Mouse (Mus musculus): ENCODE data around the gene Atp5s.

The Atp5s gene

DNA sequence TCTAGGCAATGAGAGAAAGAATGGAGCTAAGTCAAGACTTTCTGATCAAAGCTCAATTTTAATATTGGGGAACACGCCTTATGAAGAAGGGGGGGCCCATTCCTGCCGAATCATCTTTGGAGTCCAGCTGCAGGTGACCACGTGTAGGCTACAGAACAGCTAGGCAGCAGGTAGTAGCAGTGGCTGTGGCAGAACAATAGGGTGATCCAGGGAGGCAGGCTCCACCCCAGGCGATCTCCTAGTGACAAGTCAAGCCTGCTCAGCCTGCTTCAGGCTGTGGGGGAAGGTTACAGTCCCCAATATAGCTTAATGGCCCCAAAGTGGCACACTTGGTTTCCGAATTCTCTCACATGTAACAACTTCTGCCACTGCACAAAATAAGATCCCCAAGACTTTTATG lies 7.5 kb downstream of the Atp5s start:
- DNase-seq (ENCODE audit: low read depth, low spot score), result no peak

DNA sequence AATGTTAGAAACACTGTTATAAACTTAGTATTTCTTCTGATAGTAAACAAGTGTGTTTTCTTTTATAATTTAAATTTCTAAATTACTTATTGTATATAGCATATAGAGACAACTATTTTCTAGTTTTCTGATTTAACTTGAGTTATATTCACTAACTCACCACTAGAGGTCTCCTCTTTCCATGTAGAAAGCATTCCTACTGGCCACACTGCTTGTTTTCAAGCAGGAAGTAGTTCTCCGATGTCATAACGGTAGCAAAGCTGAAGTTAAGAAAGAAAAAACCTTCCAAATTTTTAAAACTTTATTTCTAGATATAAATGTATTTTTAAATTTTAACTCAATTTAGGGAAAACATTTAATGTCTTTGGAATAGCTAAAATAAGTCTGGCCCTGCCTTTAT lies 8.8 kb downstream of the Atp5s start:
- DNase-seq (ENCODE audit: low read depth, low spot score), result no peak

DNA sequence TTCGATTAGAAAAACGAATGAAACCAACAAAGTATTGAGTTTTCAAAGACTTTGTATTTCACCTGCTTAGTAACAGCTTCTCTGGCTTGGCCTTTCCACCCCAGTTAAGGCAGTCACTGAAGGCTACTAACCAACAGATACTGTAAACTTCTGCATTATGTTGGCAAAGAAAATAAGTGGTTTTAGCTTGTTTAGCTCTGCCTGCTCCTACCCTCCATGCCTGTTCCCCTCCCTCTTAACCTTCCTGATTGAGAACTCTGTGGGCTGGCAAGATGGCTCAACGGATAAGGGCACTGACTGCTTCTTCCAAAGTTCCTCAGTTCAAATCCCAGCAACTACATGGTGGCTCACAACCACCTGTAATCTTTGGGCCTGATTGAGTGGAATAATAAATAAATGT lies 9.2 kb downstream of the Atp5s start:
- no peak for DNase-seq (ENCODE audit: low read depth, low spot score)

DNA sequence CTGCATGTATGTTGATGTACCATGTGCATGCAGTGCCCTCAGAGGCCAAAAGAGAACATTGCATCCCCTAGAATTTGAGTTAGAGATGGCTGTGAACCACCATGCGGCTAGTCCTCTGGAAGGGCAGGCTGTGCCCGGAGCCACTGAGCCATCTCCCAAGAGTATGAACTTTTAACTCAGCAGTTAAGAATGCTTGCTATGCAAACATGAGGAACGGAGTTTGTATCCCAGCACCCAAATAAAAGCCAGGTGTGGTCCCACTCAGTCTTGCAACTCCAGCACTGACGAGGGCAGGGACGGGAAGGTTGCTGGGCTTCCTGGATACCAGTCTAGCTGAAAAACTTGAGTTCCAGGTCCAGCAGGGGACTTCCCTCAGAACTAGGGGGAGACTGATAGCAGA lies 17.2 kb downstream of the Atp5s start:
- DNase-seq (ENCODE audit: low read depth, low spot score), result no peak

DNA sequence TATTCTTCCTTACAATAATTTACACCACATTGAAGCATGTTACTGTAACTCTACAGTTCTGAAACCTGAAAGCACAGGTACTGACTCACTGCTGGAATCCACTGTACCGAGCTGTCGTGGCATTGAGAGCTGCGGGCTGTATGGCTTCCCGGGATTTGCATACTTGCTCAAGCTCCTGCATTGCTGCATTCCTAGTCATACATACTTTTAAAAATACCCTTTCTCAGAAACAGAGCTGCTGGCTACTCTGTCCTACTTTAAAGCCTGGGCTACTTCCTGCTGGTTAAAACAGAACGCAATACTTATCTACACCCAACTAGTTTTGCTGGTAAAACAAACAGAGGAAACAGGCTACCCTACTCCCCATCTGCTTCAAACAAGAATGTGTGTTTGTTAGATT lies 19.4 kb downstream of the Atp5s start:
- DNase-seq (ENCODE audit: low read depth, low spot score), result no peak

DNA sequence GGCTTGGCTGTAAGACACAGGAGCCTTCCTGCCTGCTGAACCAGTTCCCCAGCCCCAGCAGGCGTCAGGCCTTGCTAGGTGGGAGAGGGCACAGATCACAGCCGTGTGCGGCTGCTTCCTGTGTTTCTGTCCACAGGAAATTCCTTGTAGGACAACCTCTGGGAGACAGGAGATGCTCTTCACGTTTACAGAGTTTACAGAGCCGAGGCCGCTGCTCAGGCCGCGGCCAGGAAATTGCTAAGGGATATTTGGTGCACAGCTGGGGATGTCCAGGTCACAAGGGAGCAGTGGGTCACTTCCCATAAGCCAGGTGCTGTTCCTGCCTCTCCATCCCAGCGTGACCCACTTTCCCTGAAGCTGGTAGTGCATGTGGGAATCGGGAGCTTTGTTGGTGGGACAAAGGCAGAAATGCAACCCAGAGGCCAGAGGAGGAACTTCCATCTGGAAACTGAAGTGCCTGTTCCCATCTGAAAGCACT lies 27.2 kb downstream of the Atp5s start:
- DNase-seq (ENCODE audit: low read depth, low spot score), result no peak

DNA sequence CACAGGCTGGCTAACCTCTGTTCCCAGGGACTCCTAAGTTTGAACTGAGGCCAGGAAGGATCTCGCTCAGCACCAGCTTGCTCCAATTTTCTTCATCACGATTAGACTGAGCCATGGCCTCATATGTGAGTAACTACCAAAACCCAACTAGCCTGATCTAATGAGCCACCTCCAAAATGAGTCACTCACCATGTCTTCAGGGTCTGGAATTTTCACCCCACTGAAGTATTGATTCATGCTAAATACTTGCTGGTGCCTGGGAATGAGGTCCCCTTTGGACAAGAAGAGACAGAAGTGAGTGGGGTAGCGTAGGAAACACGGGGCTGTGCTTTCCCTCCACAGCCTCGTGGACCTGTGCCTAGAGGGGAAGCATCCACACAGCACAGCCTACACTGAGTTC lies 29.2 kb downstream of the Atp5s start:
- DNase-seq (ENCODE audit: low read depth, low spot score), result no peak

DNA sequence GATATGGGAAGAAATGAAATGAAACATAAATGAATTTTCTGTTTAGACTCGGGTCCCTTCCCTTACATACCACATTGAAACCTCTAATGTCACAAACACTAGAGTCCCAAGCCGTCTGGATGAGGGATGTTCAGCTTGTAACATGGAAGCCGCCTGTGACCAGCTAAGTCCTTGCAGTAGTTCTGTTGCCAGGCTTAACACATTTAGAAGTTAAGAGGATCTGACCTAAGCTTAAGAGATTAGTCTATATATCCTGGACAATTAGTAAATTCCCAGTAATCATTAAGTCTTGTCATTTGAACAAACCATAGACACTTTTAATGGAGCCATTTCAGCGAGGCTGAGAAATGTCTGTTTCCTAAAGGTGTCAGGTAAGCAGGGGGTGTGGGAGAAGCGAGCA lies 31.3 kb downstream of the Atp5s start:
- DNase-seq (ENCODE audit: low read depth, low spot score), result no peak

DNA sequence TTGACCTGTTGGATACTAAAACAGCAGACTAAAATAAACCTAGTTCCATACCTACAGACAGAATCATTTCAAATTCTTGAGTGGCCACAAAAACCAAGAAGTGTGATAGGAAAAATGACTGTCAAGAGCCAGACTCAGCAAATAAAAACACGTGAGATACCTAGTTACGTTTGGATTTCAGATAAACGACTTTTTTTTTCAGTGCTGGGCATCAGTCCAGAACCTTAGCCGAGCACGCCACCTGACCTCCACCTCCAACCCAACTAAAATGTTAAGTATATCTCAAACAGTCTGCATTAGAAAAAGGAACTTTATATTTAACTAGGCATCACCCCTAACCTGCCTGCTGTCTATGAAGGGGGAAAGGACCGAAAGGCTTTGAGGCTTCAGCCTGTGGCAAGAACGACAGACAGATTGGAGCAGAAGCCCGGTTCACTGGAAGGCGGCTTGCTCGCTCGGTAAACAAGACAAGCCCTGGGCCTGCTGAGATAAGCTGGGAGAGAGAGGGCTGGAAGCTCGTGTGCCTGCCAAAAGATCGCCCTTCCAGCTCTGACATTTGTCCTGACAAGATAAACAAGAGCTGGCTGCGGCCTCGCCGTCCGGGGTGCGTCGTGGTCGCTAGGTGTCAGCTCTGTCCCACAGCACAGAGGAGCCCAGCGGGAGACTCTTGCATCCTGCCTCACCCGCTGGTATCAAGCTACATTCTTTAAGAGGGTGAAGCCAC lies 32.8 kb downstream of the Atp5s start:
- no peak for DNase-seq (ENCODE audit: low read depth, low spot score)

DNA sequence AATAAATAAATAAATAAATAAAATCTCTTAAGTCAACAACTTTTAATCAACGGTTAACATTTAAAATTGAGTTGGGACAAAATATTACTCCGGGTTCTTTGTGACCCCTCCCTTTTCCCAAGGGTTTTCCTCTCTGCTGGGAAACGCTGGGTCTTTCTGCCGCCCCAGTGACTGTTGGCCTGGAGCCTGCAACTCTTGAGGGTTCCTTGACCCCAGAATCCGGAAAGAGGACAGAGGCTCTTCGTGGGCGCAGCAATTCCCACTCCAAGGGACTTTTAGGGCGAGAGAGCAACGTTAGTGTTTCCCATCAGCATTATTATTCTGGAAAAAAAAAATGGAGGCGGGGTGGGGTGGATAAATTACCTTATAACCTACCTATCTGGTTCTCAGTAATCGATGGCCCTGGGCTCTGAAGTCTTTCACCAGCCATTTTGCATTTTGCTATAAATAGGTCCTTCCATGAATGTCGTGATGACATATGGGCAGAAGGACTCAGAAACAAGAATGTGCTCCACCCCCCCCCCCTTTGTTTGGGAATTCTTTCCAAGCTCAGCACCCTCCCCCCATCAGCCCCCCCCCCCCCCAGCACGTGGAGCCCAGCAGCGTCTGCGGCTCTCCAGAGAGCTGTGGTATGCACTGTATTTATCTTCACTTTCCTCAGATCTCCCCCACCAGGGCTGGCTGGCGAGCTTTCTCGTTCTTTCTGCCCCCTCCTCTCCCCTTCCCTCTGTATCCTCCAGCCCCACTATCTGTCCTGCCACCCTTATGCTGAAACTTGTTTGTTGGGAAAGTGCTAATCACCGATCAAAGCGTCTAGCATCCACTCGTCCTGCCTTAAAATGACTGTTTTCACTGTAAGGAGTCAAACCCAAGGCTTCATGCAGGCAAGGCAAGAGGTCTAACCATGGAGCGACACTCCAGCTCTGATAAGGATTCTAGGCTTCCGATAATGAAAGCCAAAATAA lies 33.8 kb downstream of the Atp5s start:
- DNase-seq (ENCODE audit: low read depth, low spot score), result no peak

DNA sequence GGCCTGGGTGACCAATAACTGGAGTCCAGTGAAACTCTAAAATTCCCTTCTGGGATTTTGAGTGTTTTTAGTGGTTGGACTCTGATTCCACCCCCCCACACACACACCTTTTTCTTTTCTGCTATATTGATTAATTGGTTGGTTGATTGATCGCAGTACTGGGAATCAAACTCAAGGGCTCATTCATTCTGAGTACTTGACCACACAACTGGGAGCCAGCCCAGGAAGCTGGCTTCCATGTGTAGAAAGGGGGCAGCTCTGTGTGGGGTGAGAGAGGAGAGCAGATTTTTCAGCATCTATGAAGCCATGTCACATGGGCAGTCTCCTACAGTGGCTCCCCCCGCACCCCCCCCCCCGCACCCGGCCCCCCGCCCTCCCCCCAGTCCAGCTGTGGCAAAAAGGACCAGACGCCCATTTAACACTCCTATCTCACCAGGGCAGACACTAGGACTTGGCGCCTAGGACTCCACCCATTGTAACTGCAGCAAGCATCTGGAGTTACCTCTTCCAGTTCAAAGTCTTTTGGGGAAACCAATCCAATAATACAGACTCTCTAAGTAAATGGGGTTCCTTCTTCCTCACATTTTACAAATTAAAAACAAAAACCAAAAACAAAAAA lies 34.6 kb downstream of the Atp5s start:
- DNase-seq (ENCODE audit: low read depth, low spot score), result no peak

DNA sequence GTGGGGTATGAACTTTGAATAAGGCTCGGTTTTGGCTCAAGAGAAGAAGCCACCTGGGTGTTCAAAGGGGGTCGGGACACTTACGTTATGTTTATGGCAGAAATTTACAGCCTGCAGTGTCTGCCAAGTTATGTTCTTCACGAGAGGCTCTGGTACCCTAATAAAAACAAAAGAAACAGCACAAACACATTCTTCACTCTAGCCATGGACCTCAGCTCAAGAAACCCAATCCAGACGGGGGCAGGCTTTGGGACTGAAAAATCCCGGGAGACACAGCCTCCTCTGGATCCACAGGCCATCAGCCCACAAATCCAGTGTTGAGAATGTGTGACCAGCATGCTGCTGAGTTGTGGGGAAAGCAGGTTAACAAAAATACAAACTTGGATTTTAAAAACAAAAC lies 35.3 kb downstream of the Atp5s start:
- DNase-seq (ENCODE audit: low read depth, low spot score), result no peak

DNA sequence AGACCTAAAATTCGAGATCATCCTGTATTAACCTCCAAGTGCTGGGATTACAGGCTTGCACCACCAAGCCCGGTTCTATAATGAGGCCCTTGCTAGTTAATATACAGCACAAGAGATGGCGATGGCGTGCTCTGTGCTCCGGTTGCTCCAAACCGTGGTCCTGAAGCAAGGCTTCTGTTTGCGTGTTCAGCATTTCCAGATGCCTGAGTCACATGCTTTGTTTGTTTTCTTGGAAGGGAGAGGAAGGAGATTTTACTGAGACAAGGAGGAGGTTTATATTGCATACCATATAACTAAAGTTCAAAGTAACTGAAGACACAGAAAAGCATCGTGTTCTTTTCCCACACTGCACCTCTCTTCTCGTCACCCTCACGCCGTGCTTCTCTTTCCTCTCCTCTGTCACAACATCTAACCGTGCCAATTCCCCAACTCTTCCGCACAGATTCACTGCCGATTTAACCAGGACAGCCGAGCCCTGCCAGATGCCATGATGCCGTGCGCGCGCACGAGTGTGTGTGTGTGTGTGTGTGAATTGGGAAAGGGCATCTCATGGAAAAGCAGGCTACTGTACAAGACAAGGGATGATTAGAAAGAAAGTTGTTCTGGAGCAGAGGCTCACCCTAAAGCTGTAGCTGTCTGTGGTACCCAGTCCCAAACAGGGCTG lies 36.1 kb downstream of the Atp5s start:
- no peak for DNase-seq (ENCODE audit: low read depth, low spot score)

DNA sequence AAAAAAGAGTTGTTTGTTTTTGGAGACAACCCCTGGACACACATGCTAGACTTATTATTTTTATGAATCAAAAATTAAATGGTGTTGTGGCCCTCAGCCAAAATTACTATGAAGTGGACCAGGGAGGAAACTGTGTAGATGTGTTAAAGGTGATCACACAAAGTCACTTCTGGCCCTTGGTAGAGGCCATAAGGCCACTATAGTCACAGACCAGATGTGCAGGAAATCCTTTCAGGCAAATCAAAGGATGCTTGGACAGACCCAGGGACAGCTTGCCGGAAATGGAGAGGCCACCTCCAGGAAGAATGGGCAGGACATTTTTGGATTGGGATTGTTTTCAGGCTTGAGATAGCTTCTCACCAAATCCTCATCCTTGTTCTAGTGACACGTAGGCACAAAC lies 36.9 kb downstream of the Atp5s start:
- no peak for DNase-seq (ENCODE audit: low read depth, low spot score)

DNA sequence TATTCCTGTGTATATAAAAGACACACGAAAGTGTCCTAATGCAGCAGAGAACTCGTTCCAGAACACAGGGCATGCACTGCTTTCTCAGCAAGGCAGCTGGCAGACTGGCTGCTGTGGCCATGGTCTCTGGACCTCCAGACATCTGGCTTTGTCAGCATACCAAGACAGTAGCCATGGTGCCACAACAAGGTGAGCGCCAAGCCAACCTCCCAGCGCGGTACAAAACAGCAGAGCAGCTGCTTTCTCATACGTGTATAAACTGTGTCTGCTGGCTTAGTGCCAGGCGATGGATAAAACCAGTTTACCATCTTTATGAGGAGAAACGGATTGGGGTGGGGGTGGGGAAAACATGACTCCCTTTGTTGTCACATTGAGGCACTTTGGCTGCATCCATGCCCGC lies 40.8 kb downstream of the Atp5s start:
- no peak for DNase-seq (ENCODE audit: low read depth, low spot score)

DNA sequence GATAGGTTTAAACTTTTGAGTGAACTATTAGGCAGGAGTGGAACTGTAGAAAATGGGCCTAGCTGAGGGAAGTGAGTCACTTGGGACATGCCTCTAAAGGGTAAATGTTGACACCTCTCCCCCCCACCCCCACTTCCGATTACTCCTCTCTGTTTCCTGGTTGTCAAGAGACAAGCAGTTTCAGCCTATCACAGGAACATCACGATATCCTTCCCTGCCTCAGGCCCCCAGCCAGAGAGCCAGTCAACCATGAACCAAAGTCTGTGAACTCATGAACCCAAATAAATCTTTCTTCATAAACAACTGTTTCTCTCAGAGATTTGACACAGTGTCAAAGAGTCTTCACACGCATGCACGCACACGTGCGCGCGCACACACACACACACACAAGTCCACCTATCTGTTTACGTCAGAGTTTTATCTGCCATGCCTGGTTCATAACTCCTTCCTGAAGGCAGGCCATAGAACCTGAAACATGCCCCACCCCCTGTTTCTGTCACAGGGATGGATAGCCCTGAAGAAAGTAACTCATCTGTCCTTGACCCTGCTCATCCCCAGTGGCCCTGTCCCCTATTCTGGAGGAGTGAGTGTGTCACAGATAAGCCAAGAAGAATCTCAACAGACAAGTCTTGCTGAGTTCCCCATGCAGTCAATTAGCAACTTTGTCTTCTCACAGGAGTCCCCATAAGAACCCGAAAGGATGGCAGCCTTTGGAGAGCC lies 41.6 kb downstream of the Atp5s start:
- DNase-seq (ENCODE audit: low read depth, low spot score), result no peak

DNA sequence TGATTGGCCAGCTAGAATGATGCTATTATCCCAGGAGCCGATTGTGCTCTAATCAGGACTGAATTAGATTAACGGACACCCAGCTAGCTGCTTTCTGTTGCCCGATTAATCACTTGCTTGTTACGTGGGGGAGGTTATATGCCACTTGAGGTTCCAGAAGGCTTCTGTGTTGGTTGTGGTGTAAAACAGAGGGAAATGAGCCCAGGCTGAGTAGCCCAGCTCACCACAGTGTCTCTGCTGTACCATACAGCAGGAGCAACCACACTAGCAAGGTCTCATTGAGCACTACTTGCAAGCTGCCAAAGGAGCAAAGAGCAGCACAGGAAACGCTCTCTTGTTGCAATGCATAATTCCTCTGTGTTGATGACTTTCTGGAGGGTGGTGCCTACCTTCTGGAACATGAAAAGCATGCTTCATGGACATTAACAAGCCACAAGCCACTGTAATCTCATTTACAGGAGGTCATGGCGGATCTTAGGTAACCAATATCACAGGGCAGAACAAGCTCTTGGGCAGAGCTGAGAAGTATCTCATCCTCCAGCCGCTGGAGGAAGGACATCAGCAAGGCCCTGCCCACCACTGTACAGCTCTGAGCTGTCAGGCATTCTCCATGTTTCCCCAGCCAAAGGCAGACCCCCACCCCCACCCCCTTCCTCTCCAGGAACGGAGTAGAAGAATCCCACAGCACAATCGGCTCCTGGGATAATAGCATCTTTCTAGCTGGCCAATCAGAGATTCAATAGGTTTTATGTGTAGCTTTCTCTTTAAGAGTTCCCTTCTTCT lies 42.9 kb downstream of the Atp5s start:
- DNase-seq (ENCODE audit: low read depth, low spot score), result no peak

DNA sequence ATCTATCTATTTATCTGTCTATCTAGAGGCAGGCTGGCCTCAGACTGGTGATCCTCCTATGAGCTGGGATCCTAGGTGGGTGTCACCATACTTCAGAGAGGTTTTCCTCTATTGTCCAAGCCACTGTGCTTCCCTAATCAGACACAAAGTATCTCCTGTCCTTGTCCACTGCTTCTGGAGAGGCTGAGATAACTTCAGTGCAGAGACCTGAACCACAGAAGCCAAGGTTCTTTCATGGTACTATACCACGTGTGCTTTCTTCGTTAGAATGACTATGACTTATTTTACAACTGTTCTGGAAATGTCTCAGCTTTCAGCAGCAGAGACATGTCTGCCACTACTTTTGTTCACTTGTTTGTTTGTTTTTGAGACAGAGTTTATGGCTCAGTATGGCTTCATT lies 44.1 kb downstream of the Atp5s start:
- DNase-seq (ENCODE audit: low read depth, low spot score), result no peak

DNA sequence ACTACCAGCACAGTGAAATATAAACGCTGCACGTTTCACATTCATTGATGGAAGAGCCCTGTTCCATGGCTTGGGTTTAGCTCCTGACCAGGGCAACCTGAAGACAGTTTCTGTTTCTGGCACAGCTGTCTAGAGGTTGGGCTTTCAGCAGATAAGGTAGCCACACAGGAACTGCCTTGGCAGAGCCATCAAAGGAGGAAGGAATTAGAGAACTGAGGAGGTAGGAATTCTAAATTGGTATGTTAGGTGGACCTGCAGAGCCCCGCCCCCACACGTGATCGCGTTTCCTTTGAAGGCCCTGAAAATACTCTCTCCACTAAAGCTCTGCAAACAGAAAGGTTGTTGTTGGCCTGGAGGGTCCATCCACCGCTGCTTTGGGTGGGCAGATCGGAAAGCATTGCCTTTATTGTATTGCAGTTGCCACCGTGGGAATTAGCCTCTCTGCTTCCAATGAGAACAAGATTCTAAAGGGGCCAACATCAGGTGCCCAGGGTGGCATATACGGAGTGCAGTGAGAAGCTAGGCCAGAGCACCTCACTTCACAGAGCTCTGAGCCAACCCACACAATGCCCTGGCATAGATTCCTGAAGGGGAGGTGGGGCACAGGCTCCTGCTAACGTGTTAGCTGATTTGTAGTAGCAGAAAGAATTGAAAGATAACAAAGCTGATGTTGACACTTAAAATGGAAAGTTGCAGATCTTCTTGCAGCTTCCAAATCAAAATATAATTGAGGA lies 52.0 kb downstream of the Atp5s start:
- no peak for DNase-seq (ENCODE audit: low read depth, low spot score)

DNA sequence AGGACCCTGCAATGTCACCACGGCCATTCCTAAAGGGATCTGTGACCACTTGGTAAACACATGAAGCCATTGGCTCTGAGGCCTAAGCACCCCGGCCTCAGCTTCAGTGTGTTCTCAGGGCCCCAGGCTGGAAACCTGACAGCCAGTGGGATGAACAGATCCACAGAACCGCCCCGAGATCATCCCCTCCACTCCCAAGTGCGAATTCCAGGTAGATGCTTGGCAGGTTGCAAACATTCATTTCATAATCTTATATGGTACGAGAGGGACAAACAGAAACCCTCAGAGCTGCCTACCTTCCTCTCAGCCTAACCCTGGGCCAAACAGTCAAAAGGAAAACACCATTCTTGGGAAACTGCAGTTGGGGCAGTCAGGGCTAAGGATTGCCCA lies 52.6 kb downstream of the Atp5s start:
- no peak for DNase-seq (ENCODE audit: low read depth, low spot score)

Data from telencephalon, adult 2 months (tissue).